Mouse (Mus musculus) midbrain, embryonic 14.5 days (tissue): ENCODE measurements around the gene Fgf11. TPM values are rescaled to one million over a fixed set of nuclear protein-coding genes. Genes with fewer than 3 reads are reported as not detected.

Experiments used
- ATAC-seq: fragments of 200-750 bp; cut with Nextera tagmentation; 2 replicates; pipeline ENCODE4 v1.8.0; 2017; ENCODE audit warnings: moderate number of reproducible peaks, moderate library complexity; ENCODE audit not compliant: low FRiP score, low TSS enrichment
- DNase-seq: peaks from one replicate; pipeline ENCODE4 v3.0.0-alpha.2; 2015
- H3K27ac ChIP-seq: fragments of 300-500 bp; sonication (generic); replicated peaks from 2 replicates; pipeline ENCODE4 v1.5.1; 2014; ENCODE audit warnings: mild to moderate bottlenecking, low read depth, low read length, moderate library complexity
- H3K27me3 ChIP-seq: fragments of 300-500 bp; sonication (generic); 2 replicates; pipeline ENCODE4 v1.6.1; 2014; ENCODE audit warnings: low read length, control low read depth, mixed read lengths; ENCODE audit not compliant: control insufficient read depth, insufficient read depth
- H3K36me3 ChIP-seq: fragments of 300-500 bp; sonication (generic); 2 replicates; pipeline ENCODE4 v1.6.1; 2014; ENCODE audit warnings: low read length, control low read depth; ENCODE audit not compliant: control insufficient read depth, insufficient read depth
- H3K4me1 ChIP-seq: fragments of 300-500 bp; sonication (generic); 2 replicates; pipeline ENCODE4 v1.6.1; 2014; ENCODE audit warnings: mild to moderate bottlenecking, antibody characterized with exemption, low read length, control low read depth; ENCODE audit not compliant: control insufficient read depth, insufficient read depth
- H3K4me2 ChIP-seq: fragments of 300-500 bp; sonication (generic); 2 replicates; pipeline ENCODE4 v1.6.1; 2014; ENCODE audit warnings: mild to moderate bottlenecking, low read length, moderate library complexity
- H3K4me3 ChIP-seq: fragments of 300-500 bp; sonication (generic); replicated peaks from 2 replicates; pipeline ENCODE4 v1.5.1; 2014; ENCODE audit warnings: low read depth, low read length
- H3K9ac ChIP-seq: fragments of 300-500 bp; sonication (generic); replicated peaks from 2 replicates; pipeline ENCODE4 v1.6.1; 2014; ENCODE audit warnings: mild to moderate bottlenecking, low read length, moderate library complexity
- H3K9me3 ChIP-seq: fragments of 300-500 bp; sonication (generic); 2 replicates; pipeline ENCODE4 v1.6.1; 2016; ENCODE audit warnings: low read length, control low read depth, mixed read lengths; ENCODE audit not compliant: control insufficient read depth
- WGBS: fragments of 180-500 bp; shearing (Covaris S2); extraction: QIAGEN DNeasy Blood & Tissue Kit; methylation state at CpG from one replicate; pipeline ENCODE4 v1.1.7; 2014; 5-methylcytosine and 5-hydroxymethylcytosine counted together
- polyA plus RNA-seq: library from polyadenylated mRNA; unstranded; fragments of >200 nt; fragmentation: Nextera tagmentation; extraction: Ambion mirVana; gene quantifications from 2 replicates; pipeline ENCODE4 v1.2.1, GENCODE M21; 2014

Fgf11 gene
- polyA plus RNA-seq, 1 experiment from 2014 or later: 3.2 TPM

GRCm38 (mm10) chr11:69766872-69767624 lies 34.6 kb downstream of the Fgf11 start:
- Histone ChIP-seq H3K36me3 (0 out of 2 replicates have a peak, but pooled peaks cover 4% of the 10 kb centered on the region), H3K9me3 (no peaks in the 10 kb centered on the region), H3K27me3 (no peaks in the 10 kb centered on the region), H3K27ac (peak overlapping the region; percentile 81; the same call in 1 of the 2 replicates), H3K9ac (peak overlapping the region; percentile 98), H3K4me2 (peak overlapping the region; percentile 68), H3K4me3 (peak overlapping the region; percentile 89), H3K4me1 (peaks cover 11% of the 10 kb centered on the region)
- ATAC-seq: no peak
- no peak for DNase-seq
- 60% methylated on average over 13 of the region's 13 CpGs for WGBS

GRCm38 (mm10) chr11:69766126-69766609 lies 35.5 kb downstream of the Fgf11 start:
- Histone ChIP-seq H3K4me2 (peak overlapping the region; percentile 68), H3K4me3 (peak overlapping the region; percentile 89), H3K9ac (peak overlapping the region; percentile 98), H3K36me3 (0 out of 2 replicates have a peak, but pooled peaks cover 4% of the 10 kb centered on the region), H3K27me3 (no peaks in the 10 kb centered on the region), H3K4me1 (peaks cover 11% of the 10 kb centered on the region), H3K27ac (peak overlapping the region; percentile 81), H3K9me3 (no peaks in the 10 kb centered on the region)
- DNase-seq (peak; percentile 73), ATAC-seq (peak; percentile 79)
- WGBS: 1% methylated on average over 37 of the region's 37 CpGs

DNA sequence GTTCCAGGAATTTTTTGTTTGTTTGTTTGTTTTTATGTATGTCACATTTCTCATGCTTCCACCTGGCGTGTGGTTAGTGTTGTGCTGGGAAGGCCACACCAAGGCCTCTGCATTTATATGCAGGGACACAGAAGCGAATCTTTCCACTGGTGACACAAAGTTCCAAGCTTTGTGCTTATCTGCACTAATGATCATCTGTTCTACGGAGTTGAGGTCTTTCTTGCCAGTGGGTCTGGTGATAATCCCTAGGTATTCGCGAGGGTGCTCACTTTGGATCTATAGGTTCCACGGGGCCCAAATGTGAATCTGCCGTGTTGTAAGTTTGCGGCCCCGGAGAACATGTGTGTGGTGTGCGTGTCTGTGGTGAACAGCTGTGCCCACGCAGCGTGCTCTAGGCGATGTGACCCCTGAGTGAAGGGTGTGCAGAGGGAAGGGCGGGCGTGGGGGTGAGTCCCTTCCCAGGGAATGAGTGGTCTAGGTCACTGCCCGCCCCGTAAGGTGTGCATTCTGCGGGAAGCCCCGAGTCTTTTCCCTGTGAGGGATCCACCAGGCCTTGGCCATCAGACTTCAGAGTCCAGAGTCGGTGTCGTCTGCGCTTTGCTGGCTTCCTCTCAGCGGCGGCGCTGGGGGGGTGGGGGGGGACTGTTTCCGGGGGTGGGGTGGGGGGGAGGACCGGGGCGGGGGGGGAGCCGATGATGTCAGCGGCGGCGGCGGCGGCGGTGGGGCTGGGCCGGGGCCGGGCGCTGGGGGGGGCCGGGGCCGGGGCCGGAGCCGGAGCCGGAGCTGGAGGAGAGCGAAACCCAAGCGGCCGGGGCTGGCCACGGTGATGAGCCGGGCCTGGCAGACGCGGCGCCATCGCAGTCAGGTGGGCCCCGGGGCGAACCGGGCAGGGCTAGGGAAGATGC lies 36.2 kb downstream of the Fgf11 start, which contains the start of gene Zbtb4:
Gene Zbtb4 (plus strand): TSS at position 692 of the 905 bp plus-strand sequence.
- WGBS: 17% methylated on average over 46 of the region's 55 CpGs
- Histone ChIP-seq H3K4me1 (peaks cover 14% of the 10 kb centered on the region), H3K27ac (peak within 1 kb of the TSS; percentile 81), H3K9me3 (no peaks in the 10 kb centered on the region), H3K4me2 (peak within 1 kb of the TSS; percentile 68), H3K4me3 (peak within 1 kb of the TSS; percentile 89), H3K9ac (peak within 1 kb of the TSS; percentile 98), H3K36me3 (no peaks in the 10 kb centered on the region), H3K27me3 (no peaks in the 10 kb centered on the region)
- peak; percentile 67 for DNase-seq
- ATAC-seq: peak; percentile 76

GRCm38 (mm10) chr11:69763551-69763950 lies 38.1 kb downstream of the Fgf11 start:
- Histone ChIP-seq H3K4me2 (no peak overlapping the region), H3K9ac (no peak overlapping the region), H3K27ac (no peak overlapping the region), H3K36me3 (no peaks in the 10 kb centered on the region), H3K4me3 (no peak overlapping the region), H3K9me3 (no peaks in the 10 kb centered on the region), H3K27me3 (no peaks in the 10 kb centered on the region), H3K4me1 (peaks cover 23% of the 10 kb centered on the region)
- 68% methylated on average over 7 of the region's 7 CpGs for WGBS
- ATAC-seq (no peak), DNase-seq (no peak)

DNA sequence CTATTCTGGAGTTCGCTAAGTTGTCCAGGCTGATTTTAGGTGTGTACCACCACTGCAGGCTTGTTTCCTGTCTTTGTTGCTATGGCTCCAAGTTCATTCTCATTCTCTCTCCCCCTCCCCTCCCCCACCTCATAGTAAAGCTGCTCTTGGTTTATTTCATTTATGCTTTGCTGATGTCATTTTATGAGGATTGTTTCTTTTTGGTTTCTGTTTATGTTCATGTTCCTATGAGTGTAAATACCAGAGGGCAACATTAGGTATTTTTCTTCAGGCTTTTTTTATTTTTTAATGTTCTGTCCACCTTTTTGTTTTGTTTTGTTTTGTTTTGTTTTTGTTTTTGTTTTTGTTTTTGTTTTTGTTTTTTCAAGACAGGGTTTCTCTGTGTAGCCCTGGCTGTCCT lies 39.8 kb downstream of the Fgf11 start, which contains the start of gene Slc35g3:
Gene Slc35g3 (minus strand): TSS at position 101 of the 400 bp plus-strand sequence.
- Histone ChIP-seq H3K4me1 (peaks cover 24% of the 10 kb centered on the region), H3K27ac (peak within 1 kb of the TSS; percentile 99), H3K4me3 (no peak within 1 kb of the TSS), H3K36me3 (no peaks in the 10 kb centered on the region), H3K9ac (peak within 1 kb of the TSS; percentile 68; the same call in 1 of the 2 replicates), H3K27me3 (no peaks in the 10 kb centered on the region), H3K4me2 (no peak within 1 kb of the TSS), H3K9me3 (no peaks in the 10 kb centered on the region)
- no peak for ATAC-seq
- 80% methylated on average over 1 of the region's 1 CpGs for WGBS
- no peak for DNase-seq

GRCm38 (mm10) chr11:69760901-69761200 lies 40.8 kb downstream of the Fgf11 start:
- Histone ChIP-seq H3K4me1 (peaks cover 29% of the 10 kb centered on the region), H3K27me3 (no peaks in the 10 kb centered on the region), H3K27ac (peak overlapping the region; percentile 99), H3K4me2 (no peak overlapping the region), H3K36me3 (no peaks in the 10 kb centered on the region), H3K4me3 (no peak overlapping the region), H3K9ac (peak overlapping the region; percentile 68; the same call in 1 of the 2 replicates), H3K9me3 (no peaks in the 10 kb centered on the region)
- no peak for ATAC-seq
- DNase-seq: no peak
- WGBS: 93% methylated on average over 7 of the region's 7 CpGs

GRCm38 (mm10) chr11:69760160-69760900 lies 41.3 kb downstream of the Fgf11 start:
- Histone ChIP-seq H3K4me2 (peak overlapping the region; percentile 82), H3K4me1 (peaks cover 35% of the 10 kb centered on the region), H3K9ac (peak overlapping the region; percentile 68), H3K9me3 (no peaks in the 10 kb centered on the region), H3K27ac (peak overlapping the region; percentile 99), H3K36me3 (no peaks in the 10 kb centered on the region), H3K27me3 (no peaks in the 10 kb centered on the region), H3K4me3 (peak overlapping the region; percentile 54; the same call in 1 of the 2 replicates)
- 74% methylated on average over 14 of the region's 14 CpGs for WGBS
- peak; percentile 17 for DNase-seq
- ATAC-seq: no peak
